Mouse (Mus musculus) myocyte (in vitro differentiated cells): Measurements from ENCODE around the gene Spag9.

Experiments
- CEBPB ChIP-seq: IDR thresholded peaks from 2 replicates; pipeline ENCODE4 v1.6.1; 2011; ENCODE audit warnings: mild to moderate bottlenecking, moderate library complexity; ENCODE audit not compliant: poor library complexity, insufficient read depth, severe bottlenecking
- E2F4 ChIP-seq: IDR thresholded peaks from one replicate; pipeline ENCODE4 v1.6.1; 2011; ENCODE audit warnings: mild to moderate bottlenecking, control low read depth, moderate library complexity; ENCODE audit not compliant: insufficient read depth
- MAX ChIP-seq: IDR thresholded peaks from one replicate; pipeline ENCODE4 v1.6.1; 2011; ENCODE audit warnings: low read depth, mild to moderate bottlenecking, control low read depth
- MYOD1 ChIP-seq, 3 experiments: IDR thresholded peaks; one replicate each; pipeline ENCODE4 v1.6.1; 2011; ENCODE audit warnings: control low read depth in 2 of 3, low read depth in 2 of 3, mild to moderate bottlenecking in 2 of 3, moderate library complexity in 1 of 3; ENCODE audit not compliant: insufficient read length in 2 of 3, control insufficient read depth in 1 of 3
- MYOG ChIP-seq, 3 experiments: IDR thresholded peaks; one replicate each; pipeline ENCODE4 v1.6.1; 2011; ENCODE audit warnings: control low read depth in 2 of 3, low read depth in 2 of 3, mild to moderate bottlenecking in 2 of 3; ENCODE audit not compliant: insufficient read length in 2 of 3, control insufficient read depth in 1 of 3, insufficient read depth in 1 of 3
- POLR2A ChIP-seq: IDR thresholded peaks from one replicate; pipeline ENCODE4 v1.6.1; 2011; ENCODE audit warnings: low read depth, mild to moderate bottlenecking, control low read depth, moderate library complexity; ENCODE audit not compliant: insufficient read length
- REST ChIP-seq: IDR thresholded peaks from one replicate; pipeline ENCODE4 v1.6.1; 2011; ENCODE audit warnings: mild to moderate bottlenecking, control low read depth, moderate library complexity; ENCODE audit not compliant: insufficient read depth, insufficient read length
- USF1 ChIP-seq: IDR thresholded peaks from one replicate; pipeline ENCODE4 v1.6.1; 2011; ENCODE audit warnings: low read depth, mild to moderate bottlenecking, control low read depth, moderate library complexity

GRCm38 (mm10) chr11:93986298-93986697 is 9.6 kb upstream of the Spag9 start:
- TF ChIP-seq MAX = no peak
- no peak for TF ChIP-seq POLR2A
- no peak for TF ChIP-seq MYOG (IDR thresholded peaks at IDR 0.05; ENCODE audit: control insufficient read depth in 1 of 3, insufficient read depth in 1 of 3, insufficient read length in 2 of 3, low read depth in 2 of 3)
- no peak for TF ChIP-seq CEBPB
- TF ChIP-seq E2F4 = no peak
- TF ChIP-seq REST = no peak
- TF ChIP-seq MYOD1 (IDR thresholded peaks at IDR 0.05; ENCODE audit: control insufficient read depth in 1 of 3, insufficient read length in 2 of 3, low read depth in 2 of 3) = no peak
- TF ChIP-seq USF1 = no peak
